Mouse (Mus musculus) kidney, adult 8-10 months (tissue): ENCODE measurements at regions not wholly inside any gene's neighbourhood (a gene's known extent, or its start where the extent isn't known, plus 50 kb on each side); places are given as distances from the start of the nearest gene placed in this dataset.
"Not testable (repeated sequence)": the region's sequence is repeated elsewhere in the genome, so short reads cannot be mapped to it uniquely, and the experiment has no call there.

Source experiments
- DNase-seq, 2 experiments: peaks; one replicate each; pipeline ENCODE4 v3.0.0; 2022

- no peak for DNase-seq
Observed at GRCm38 (mm10) chr6:140222534-140223324, 181.5 kb upstream of the Plcz1 start.

GRCm38 (mm10) chr6:140221653-140222272, 180.5 kb upstream of the Plcz1 start:
- DNase-seq, result no peak

- DNase-seq, result no peak
Observed at GRCm38 (mm10) chr6:140218789-140219188, 177.5 kb upstream of the Plcz1 start.

DNA sequence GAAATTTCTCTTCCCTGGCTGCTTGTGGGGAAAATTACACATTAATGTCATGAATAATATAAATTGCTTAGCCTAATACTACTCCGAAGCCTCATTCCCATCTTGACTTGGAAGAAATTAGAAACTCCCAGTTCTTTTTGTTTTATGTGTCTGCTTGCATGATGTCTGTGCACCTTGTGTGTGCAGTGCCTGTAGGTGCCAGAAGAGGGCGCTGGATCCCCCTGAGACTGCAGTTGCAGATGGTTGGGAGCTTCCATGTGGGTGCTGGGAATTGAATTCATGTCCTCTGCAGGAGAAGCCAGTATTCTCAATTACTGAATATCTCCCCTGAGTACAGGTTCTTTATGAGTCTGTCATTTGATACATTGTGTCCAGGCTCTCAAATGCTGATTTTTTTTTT, 171.1 kb upstream of the Plcz1 start:
- DNase-seq, result no peak

GRCm38 (mm10) chr6:140210141-140210540, 168.9 kb upstream of the Plcz1 start:
- no peak for DNase-seq

- DNase-seq, result no peak
Observed at GRCm38 (mm10) chr6:140209083-140209482, 167.8 kb upstream of the Plcz1 start.

GRCm38 (mm10) chr6:140208375-140208774, 167.1 kb upstream of the Plcz1 start:
- peak; percentile 57 to 73 for DNase-seq

GRCm38 (mm10) chr6:140206676-140207075, 165.4 kb upstream of the Plcz1 start:
- not testable (repeated sequence) for DNase-seq

GRCm38 (mm10) chr6:140201356-140201755, 160.1 kb upstream of the Plcz1 start:
- no peak for DNase-seq

DNA sequence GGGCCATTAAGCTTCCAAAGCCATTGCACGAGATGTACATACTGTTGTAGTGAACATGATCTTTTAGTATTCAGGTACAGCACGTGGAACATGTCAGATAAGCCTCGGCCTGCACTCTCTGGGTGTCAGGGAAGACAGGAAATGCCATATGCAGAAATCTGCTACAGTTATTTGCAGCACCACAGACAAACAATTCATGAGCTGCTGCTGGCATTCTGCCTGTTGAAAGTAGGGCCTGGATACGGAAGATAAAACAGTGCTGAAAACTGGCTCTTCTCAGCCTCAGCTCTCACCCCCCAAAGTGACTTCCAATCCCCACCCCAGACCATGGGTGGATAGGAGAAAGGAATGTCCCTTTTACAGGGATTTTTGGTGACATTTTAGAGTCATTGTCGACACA, 159.1 kb upstream of the Plcz1 start:
- DNase-seq, result no peak

GRCm38 (mm10) chr6:140198036-140198435, 156.8 kb upstream of the Plcz1 start:
- DNase-seq, result no peak

GRCm38 (mm10) chr6:140197113-140197675, 155.9 kb upstream of the Plcz1 start:
- DNase-seq, result peak; percentile 56 to 57

DNA sequence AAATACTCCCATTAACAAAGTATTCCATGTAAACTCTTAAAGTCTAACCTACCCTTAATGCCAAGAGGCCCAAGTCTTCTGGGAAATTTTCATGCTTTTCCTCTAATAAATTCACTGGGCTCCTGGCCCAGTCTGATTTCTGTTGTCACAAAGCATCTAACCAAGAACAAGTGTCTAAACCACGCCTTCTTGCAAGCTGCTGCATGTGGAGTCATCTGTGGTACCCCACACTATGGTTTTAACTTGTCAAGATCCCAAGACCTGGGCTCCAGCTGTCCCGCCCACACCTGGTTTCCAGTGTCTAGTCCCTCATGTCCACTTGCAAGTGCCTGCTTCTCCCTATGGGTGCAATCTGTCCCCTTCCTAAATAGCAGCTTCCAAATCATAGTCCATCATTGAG, 153.0 kb upstream of the Plcz1 start:
- no peak for DNase-seq

DNA sequence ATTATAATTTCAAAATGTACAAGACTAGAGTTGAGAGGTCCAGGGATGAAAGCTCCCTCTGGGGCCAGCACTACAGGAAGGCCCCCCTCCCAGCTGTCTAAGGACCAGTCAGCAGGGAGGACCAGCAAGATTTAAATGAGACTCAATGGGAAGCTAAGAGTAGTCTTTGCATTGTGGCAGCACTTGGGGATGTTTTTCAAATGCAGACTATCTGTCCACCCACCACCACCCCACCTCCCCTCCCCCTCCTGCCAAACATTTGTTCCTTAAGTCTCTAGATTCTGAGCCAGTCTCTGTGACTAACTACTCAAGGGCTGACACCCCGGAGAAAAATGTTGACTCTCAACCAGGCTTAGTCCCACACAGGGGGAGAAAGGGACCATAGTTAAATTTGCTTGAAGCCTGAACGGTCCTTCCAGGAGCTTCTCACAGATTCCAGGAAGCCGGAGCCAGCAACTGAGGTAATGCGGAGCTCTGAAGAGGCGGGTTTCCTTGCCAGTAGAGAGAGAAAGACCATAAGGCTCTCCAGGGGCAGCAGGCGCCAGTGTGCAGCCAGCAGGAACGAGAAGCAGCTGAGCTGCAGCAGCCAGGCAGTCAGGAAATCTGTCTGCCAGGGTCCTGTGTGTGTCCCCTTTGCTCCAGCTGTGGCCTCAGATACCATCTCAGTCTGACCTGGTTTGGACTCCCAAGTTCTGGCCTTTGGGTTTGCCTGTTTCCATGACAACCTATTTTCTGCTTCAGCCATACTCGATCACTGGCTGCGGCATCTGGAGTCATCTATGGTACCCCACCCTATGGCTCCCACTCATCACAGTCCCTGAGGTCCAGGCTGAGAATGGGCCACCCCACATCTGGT, 152.1 kb upstream of the Plcz1 start:
- no peak for DNase-seq

DNA sequence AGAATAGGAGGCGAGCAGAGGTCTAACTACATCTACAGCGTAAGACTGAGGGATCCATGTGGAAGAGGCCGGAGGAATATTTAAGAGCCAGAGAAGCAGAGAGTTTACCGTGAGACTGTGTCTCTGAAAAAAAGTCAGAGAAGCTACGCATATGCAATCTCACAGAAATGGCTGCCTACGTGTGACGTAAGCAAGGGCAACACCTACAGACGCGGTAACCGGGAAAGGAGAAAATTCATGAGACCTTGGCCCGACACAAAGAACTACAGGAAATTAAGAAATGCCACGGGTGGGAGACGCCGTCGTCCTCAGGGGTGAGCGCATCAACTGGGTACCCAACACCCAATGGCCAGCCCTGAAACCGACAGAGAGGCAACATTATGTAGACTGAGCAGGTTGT, 151.3 kb upstream of the Plcz1 start:
- DNase-seq, result no peak

DNA sequence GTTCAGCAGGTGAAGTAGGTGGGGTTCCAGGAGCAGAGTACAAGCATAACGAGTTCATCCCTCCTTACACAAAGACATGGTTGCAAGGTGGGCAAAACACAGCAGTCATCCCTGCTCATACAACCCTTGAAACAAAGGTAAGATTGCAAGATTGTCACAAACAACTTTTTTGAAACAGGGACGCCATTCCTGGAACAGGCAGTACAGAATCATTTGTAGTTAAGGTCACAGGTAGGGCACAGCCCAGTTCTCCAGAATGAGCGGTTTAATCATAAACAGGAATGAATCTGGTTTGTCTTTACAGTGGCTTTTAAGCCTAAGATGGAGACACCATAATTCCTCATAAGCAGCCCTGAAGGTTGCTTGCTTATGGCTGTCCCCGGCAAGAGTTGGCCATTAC, 150.1 kb upstream of the Plcz1 start:
- peak in 1 of 2 experiments; percentile 35 for DNase-seq

- no peak for DNase-seq
Observed at GRCm38 (mm10) chr6:140189601-140190000, 148.3 kb upstream of the Plcz1 start.

- no peak for DNase-seq
Observed at GRCm38 (mm10) chr6:140187733-140188132, 146.5 kb upstream of the Plcz1 start.

GRCm38 (mm10) chr6:140187106-140187505, 145.8 kb upstream of the Plcz1 start:
- DNase-seq, result no peak

GRCm38 (mm10) chr6:140179999-140180398, 138.7 kb upstream of the Plcz1 start:
- DNase-seq, result no peak

- no peak for DNase-seq
Observed at GRCm38 (mm10) chr6:140178425-140179193, 137.4 kb upstream of the Plcz1 start.

- DNase-seq, result no peak
Observed at GRCm38 (mm10) chr6:140172716-140173115, 131.5 kb upstream of the Plcz1 start.
